Mouse (Mus musculus): ENCODE results near the gene Igsf8. TPM values are rescaled to one million over a fixed set of nuclear protein-coding genes. Genes with fewer than 3 reads are reported as not detected.

The Igsf8 gene
- total and polyA plus RNA-seq, 3 experiments, result 13.1 to 71.4 (median 33.3) TPM

DNA sequence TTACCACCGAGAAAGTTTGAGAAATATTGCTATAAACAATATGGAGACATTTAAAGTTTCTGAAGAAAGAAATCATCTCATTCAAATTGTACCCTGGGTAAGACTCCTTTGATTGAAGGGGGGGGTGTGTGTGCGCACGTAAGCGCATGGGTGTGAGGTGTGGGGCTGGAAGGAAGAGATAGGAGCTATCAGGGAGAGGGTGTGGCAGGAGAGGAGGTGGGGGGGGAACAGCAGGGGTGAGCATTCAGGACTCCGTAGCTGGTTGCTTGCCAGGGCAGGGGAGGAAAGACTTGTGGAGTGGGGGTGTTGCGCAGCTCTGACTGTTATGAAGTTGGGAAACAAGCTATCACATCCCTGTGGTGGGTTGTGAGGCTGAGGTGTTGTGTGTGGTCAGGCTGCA lies 43.0 kb downstream of the Igsf8 start:
- TF ChIP-seq TAL1 (conservative IDR thresholded peaks at IDR 0.05; ENCODE audit: low read depth, low read length) (no peak), POLR2AphosphoS5 (IDR thresholded peaks at IDR 0.05; ENCODE audit: insufficient replicate concordance, low read depth, low read length) (no peak), CTCF (IDR thresholded peaks at IDR 0.05; ENCODE audit: low read depth, low read length) (no peak), GATA1 (IDR thresholded peaks at IDR 0.05; ENCODE audit: borderline replicate concordance, low read length) (no peak), GATA2 (IDR thresholded peaks at IDR 0.05; ENCODE audit: borderline replicate concordance, low read depth, low read length) (no peak)

DNA sequence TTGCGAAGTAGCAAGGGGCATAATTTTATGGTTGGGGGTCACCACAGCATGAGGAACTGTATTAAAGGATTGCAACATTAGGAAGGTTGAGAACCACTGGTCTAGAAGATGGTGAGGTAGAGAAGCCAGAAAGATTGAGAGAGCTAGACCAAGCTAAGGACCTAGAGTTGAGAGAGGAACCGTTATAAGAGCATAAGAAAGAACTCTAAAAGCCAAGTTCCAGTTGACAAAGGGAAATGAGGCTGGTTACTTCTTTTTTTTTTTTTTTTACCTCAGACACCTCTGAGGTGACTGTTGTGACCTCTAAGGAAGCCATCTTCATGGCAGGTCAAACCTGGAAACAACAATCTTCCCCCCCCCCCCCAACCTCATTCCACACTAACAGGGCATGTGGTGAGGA lies 43.7 kb downstream of the Igsf8 start:
- DNase-seq (ENCODE audit: low spot score) (no peak), ATAC-seq (ENCODE audit: extremely low read depth, insufficient number of reproducible peaks, low FRiP score, poor library complexity, severe bottlenecking) (no peak)
- peaks cover 39% of the 10 kb centered on the region for H3K4me1 ChIP-seq (ENCODE audit: insufficient read depth, low read depth, low read length)
- H3K4me3 ChIP-seq (ENCODE audit: low read depth, low read length), result no peak overlapping the region
- H3K36me3 ChIP-seq (replicated peaks), result no peaks in the 10 kb centered on the region
- peaks cover 16% of the 10 kb centered on the region for H3K27me3 ChIP-seq (ENCODE audit: insufficient read depth, low read length)
- TF ChIP-seq GATA1 (IDR thresholded peaks at IDR 0.05; ENCODE audit: borderline replicate concordance, low read length), result no peak
- no peaks in the 10 kb centered on the region for H3K9me3 ChIP-seq (replicated peaks)

More for the DNA sequence above, 43.0 kb downstream of the Igsf8 start:
- Histone ChIP-seq H3K36me3 (replicated peaks) (no peaks in the 10 kb centered on the region), H3K27me3 (ENCODE audit: insufficient read depth, low read length) (peaks cover 23% of the 10 kb centered on the region), H3K4me3 (ENCODE audit: low read depth, low read length) (no peak overlapping the region; the same call in 1 of the 2 replicates), H3K9me3 (replicated peaks) (no peaks in the 10 kb centered on the region), H3K4me1 (ENCODE audit: insufficient read depth, low read depth, low read length) (peaks cover 33% of the 10 kb centered on the region)
- 0 out of 2 replicates have a peak, but pooled peaks have one; percentile 41 for ATAC-seq (ENCODE audit: extremely low read depth, insufficient number of reproducible peaks, low FRiP score, poor library complexity, severe bottlenecking)
- peak; percentile 14 for DNase-seq (ENCODE audit: low spot score)

DNA sequence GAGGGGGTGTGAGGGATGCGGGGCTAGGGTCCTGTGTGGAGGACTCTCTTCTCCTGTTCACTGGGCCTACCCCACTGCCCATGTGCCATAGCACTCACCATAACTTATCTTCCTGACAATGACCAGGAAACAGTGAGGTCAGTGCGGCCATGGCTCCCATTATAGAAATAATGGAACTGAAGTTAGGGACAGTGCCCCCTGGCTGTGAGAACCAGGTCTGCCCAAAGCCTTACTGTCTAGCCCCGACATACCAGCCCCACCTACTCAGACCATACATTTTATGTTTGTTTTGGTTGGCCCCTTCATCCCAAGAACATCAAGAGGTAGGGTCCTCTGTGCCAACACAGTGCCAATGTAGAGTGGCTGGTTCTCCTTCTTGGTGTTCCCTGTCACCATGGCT lies 44.2 kb downstream of the Igsf8 start:
- Histone ChIP-seq H3K36me3 (replicated peaks) (no peaks in the 10 kb centered on the region), H3K4me1 (ENCODE audit: insufficient read depth, low read depth, low read length) (peaks cover 42% of the 10 kb centered on the region), H3K9me3 (replicated peaks) (no peaks in the 10 kb centered on the region), H3K4me3 (ENCODE audit: low read depth, low read length) (no peak overlapping the region), H3K27me3 (ENCODE audit: insufficient read depth, low read length) (peaks cover 13% of the 10 kb centered on the region)
- ATAC-seq (ENCODE audit: extremely low read depth, insufficient number of reproducible peaks, low FRiP score, poor library complexity, severe bottlenecking), result no peak
- TF ChIP-seq POLR2AphosphoS5 (IDR thresholded peaks at IDR 0.05; ENCODE audit: insufficient replicate concordance, low read depth, low read length), result no peak
- DNase-seq (ENCODE audit: low spot score), result no peak

DNA sequence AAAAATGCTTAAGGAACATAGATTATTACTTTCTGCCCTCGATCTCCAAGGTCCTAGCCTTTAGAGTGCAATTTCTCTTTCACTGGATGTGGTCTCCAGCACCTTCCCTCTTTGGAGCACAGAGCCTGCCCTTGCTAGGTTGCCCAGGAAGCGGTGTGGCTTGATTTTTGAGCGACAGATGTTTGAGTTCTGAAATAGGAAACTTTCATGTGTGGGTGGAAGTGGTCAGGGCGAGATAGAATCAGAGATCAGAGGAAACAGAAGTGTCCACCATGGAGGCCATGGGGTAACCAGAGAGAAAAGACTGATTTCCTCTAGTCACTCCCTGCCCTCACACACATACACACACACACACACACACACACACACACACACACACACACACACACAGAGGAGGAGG lies 44.8 kb downstream of the Igsf8 start:
- TF ChIP-seq TAL1 (conservative IDR thresholded peaks at IDR 0.05; ENCODE audit: low read depth, low read length) (no peak), GATA2 (IDR thresholded peaks at IDR 0.05; ENCODE audit: borderline replicate concordance, low read depth, low read length) (no peak), POLR2AphosphoS5 (IDR thresholded peaks at IDR 0.05; ENCODE audit: insufficient replicate concordance, low read depth, low read length) (no peak), GATA1 (IDR thresholded peaks at IDR 0.05; ENCODE audit: borderline replicate concordance, low read length) (no peak), CTCF (IDR thresholded peaks at IDR 0.05; ENCODE audit: low read depth, low read length) (no peak)
- peak; percentile 2; the same call in 1 of the 2 replicates for ATAC-seq (ENCODE audit: extremely low read depth, insufficient number of reproducible peaks, low FRiP score, poor library complexity, severe bottlenecking)

DNA sequence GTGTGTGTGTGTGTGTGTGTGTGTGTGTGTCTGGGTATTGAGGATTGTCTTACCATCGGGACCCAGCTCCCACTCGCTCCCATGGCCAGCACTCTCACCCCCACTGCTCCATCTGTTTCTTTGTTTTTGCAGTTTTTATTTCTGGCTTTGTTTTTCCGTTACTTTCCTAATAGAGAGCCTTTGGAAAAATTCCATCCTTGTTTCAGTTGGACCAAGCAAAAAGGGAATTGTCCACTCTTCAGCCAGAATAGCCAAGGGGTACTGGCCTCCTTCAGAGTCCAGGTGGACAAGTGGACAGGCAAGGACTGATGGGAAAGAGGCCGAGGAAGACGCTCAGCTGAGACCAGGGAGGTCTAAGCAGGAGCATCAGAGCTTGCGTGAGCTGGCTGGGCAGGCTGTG lies 45.4 kb downstream of the Igsf8 start:
- Histone ChIP-seq H3K9me3 (replicated peaks) (no peaks in the 10 kb centered on the region), H3K4me1 (ENCODE audit: insufficient read depth, low read depth, low read length) (peaks cover 54% of the 10 kb centered on the region), H3K36me3 (replicated peaks) (no peaks in the 10 kb centered on the region), H3K4me3 (ENCODE audit: low read depth, low read length) (no peak overlapping the region), H3K27me3 (ENCODE audit: insufficient read depth, low read length) (peaks cover 13% of the 10 kb centered on the region)
- TF ChIP-seq TAL1 (conservative IDR thresholded peaks at IDR 0.05; ENCODE audit: low read depth, low read length) (no peak), GATA2 (IDR thresholded peaks at IDR 0.05; ENCODE audit: borderline replicate concordance, low read depth, low read length) (no peak), CTCF (IDR thresholded peaks at IDR 0.05; ENCODE audit: low read depth, low read length) (no peak), POLR2AphosphoS5 (IDR thresholded peaks at IDR 0.05; ENCODE audit: insufficient replicate concordance, low read depth, low read length) (no peak), GATA1 (IDR thresholded peaks at IDR 0.05; ENCODE audit: borderline replicate concordance, low read length) (no peak)
- no peak for ATAC-seq (ENCODE audit: extremely low read depth, insufficient number of reproducible peaks, low FRiP score, poor library complexity, severe bottlenecking)
- DNase-seq (ENCODE audit: low spot score), result no peak

More for the DNA sequence above, 44.8 kb downstream of the Igsf8 start:
- Histone ChIP-seq H3K4me3 (ENCODE audit: low read depth, low read length) (no peak overlapping the region), H3K4me1 (ENCODE audit: insufficient read depth, low read depth, low read length) (peaks cover 47% of the 10 kb centered on the region), H3K36me3 (replicated peaks) (no peaks in the 10 kb centered on the region), H3K27me3 (ENCODE audit: insufficient read depth, low read length) (peaks cover 13% of the 10 kb centered on the region), H3K9me3 (replicated peaks) (no peaks in the 10 kb centered on the region)
- no peak for DNase-seq (ENCODE audit: low spot score)

DNA sequence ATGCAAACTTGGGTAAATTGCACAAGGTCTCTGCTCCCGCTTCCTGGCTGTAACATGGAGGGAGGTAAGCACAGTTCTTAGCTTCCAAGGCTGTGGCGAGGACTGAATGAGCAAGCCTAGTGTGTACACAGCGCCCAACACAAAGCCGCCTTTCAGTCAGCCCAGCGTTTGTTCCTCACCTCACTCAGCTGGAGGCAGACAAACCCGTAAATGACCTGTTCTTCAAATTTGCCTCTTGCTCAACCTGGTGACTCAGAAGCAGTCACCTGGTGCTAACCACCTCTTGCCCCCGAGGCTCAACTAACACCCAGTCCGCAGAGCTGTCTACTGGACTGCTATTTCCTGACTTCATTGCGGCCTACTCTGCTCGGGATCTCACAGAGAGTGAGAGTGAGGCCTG lies 46.5 kb downstream of the Igsf8 start:
- H3K4me1 ChIP-seq (ENCODE audit: insufficient read depth, low read depth, low read length), result peaks cover 60% of the 10 kb centered on the region

DNA sequence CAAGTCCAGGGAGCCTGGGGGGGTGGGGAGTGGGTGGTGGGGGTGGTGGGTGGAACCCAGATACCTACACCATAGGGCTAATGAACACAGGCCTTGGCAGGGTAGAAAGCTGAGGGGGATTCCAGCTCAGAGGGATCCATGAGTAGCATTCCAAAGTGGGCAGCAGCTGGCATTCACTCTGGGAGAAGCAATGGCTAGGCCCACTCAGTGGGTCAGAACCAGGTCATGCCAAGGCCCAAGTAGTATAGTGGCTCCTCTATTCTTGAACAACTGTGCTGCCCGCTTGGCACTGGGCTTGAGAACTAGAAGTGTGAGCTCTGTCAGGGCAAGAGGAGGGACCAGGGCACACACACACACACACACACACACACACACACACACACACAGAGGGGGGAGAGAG lies 47.0 kb downstream of the Igsf8 start:
- H3K4me3 ChIP-seq (ENCODE audit: low read depth, low read length), result no peak overlapping the region
- DNase-seq (ENCODE audit: low spot score), result no peak
- peaks cover 1% of the 10 kb centered on the region; the same call in 1 of the 2 replicates for H3K27me3 ChIP-seq (ENCODE audit: insufficient read depth, low read length)
- ATAC-seq (ENCODE audit: extremely low read depth, insufficient number of reproducible peaks, low FRiP score, poor library complexity, severe bottlenecking), result no peak
- H3K4me1 ChIP-seq (ENCODE audit: insufficient read depth, low read depth, low read length), result peaks cover 64% of the 10 kb centered on the region
- TF ChIP-seq POLR2AphosphoS5 (IDR thresholded peaks at IDR 0.05; ENCODE audit: insufficient replicate concordance, low read depth, low read length) (no peak), TAL1 (conservative IDR thresholded peaks at IDR 0.05; ENCODE audit: low read depth, low read length) (no peak), GATA2 (IDR thresholded peaks at IDR 0.05; ENCODE audit: borderline replicate concordance, low read depth, low read length) (no peak), GATA1 (IDR thresholded peaks at IDR 0.05; ENCODE audit: borderline replicate concordance, low read length) (no peak), CTCF (IDR thresholded peaks at IDR 0.05; ENCODE audit: low read depth, low read length) (no peak)
- H3K9me3 ChIP-seq (replicated peaks), result no peaks in the 10 kb centered on the region
- no peaks in the 10 kb centered on the region for H3K36me3 ChIP-seq (replicated peaks)

More for the DNA sequence above, 46.5 kb downstream of the Igsf8 start:
- Histone ChIP-seq H3K4me3 (ENCODE audit: low read depth, low read length) (no peak overlapping the region), H3K9me3 (replicated peaks) (no peaks in the 10 kb centered on the region), H3K36me3 (replicated peaks) (no peaks in the 10 kb centered on the region), H3K27me3 (ENCODE audit: insufficient read depth, low read length) (peaks cover 6% of the 10 kb centered on the region)
- ATAC-seq (ENCODE audit: extremely low read depth, insufficient number of reproducible peaks, low FRiP score, poor library complexity, severe bottlenecking), result no peak
- no peak for DNase-seq (ENCODE audit: low spot score)
- no peak for TF ChIP-seq TAL1 (conservative IDR thresholded peaks at IDR 0.05; ENCODE audit: low read depth, low read length)
- TF ChIP-seq GATA1 (IDR thresholded peaks at IDR 0.05; ENCODE audit: borderline replicate concordance, low read length), result no peak
- TF ChIP-seq POLR2AphosphoS5 (IDR thresholded peaks at IDR 0.05; ENCODE audit: insufficient replicate concordance, low read depth, low read length), result no peak
- no peak for TF ChIP-seq CTCF (IDR thresholded peaks at IDR 0.05; ENCODE audit: low read depth, low read length)
- TF ChIP-seq GATA2 (IDR thresholded peaks at IDR 0.05; ENCODE audit: borderline replicate concordance, low read depth, low read length), result no peak

Data from G1E (cell line).